Mouse (Mus musculus) fibroblast of lung, adult 2 months (primary cell): ENCODE data around the gene Fry.

Source experiments
- DNase-seq: peaks from one replicate; pipeline ENCODE4 v3.0.0-alpha.2; 2011; ENCODE audit warnings: low read depth

Fry gene

GRCm38 (mm10) chr5:150337696-150338095 lies 219.3 kb downstream of the Fry start:
- no peak for DNase-seq

GRCm38 (mm10) chr5:150340944-150341343 lies 222.5 kb downstream of the Fry start:
- no peak for DNase-seq

- no peak for DNase-seq
These were observed 223.7 kb downstream of the Fry start for GRCm38 (mm10) chr5:150342139-150342538.

- DNase-seq: no peak
These were observed 227.5 kb downstream of the Fry start for GRCm38 (mm10) chr5:150345946-150346345.

GRCm38 (mm10) chr5:150346378-150346777 lies 227.9 kb downstream of the Fry start:
- DNase-seq: no peak

GRCm38 (mm10) chr5:150347845-150348244 lies 229.4 kb downstream of the Fry start:
- DNase-seq: no peak

GRCm38 (mm10) chr5:150348302-150348701 lies 229.9 kb downstream of the Fry start:
- no peak for DNase-seq

- DNase-seq: no peak
These were observed 232.7 kb downstream of the Fry start for GRCm38 (mm10) chr5:150351191-150351590.

GRCm38 (mm10) chr5:150358671-150359070 lies 240.2 kb downstream of the Fry start:
- no peak for DNase-seq

GRCm38 (mm10) chr5:150362241-150362640 lies 243.8 kb downstream of the Fry start:
- DNase-seq: no peak

- no peak for DNase-seq
These were observed 246.2 kb downstream of the Fry start for GRCm38 (mm10) chr5:150364621-150365020.

GRCm38 (mm10) chr5:150367027-150367426 lies 248.6 kb downstream of the Fry start:
- no peak for DNase-seq

GRCm38 (mm10) chr5:150370291-150370690 lies 251.8 kb downstream of the Fry start:
- DNase-seq: no peak

GRCm38 (mm10) chr5:150370895-150371294 lies 252.4 kb downstream of the Fry start:
- no peak for DNase-seq

GRCm38 (mm10) chr5:150372956-150373355 lies 254.5 kb downstream of the Fry start:
- DNase-seq: no peak

GRCm38 (mm10) chr5:150374778-150375559 lies 256.5 kb downstream of the Fry start:
- DNase-seq: no peak

- no peak for DNase-seq
These were observed 260.1 kb downstream of the Fry start for GRCm38 (mm10) chr5:150378586-150378985.

- no peak for DNase-seq
These were observed 262.3 kb downstream of the Fry start for GRCm38 (mm10) chr5:150380767-150381166.

GRCm38 (mm10) chr5:150382411-150382810 lies 264.0 kb downstream of the Fry start:
- DNase-seq: no peak

- no peak for DNase-seq
These were observed 266.1 kb downstream of the Fry start for GRCm38 (mm10) chr5:150384272-150385215.

GRCm38 (mm10) chr5:150385224-150385623 lies 266.8 kb downstream of the Fry start:
- no peak for DNase-seq

- DNase-seq: no peak
These were observed 270.2 kb downstream of the Fry start for GRCm38 (mm10) chr5:150388623-150389022.
